Mouse (Mus musculus): Measurements from ENCODE around the gene S100a5. TPM values are rescaled to one million over a fixed set of nuclear protein-coding genes. Genes with fewer than 3 reads are reported as not detected.

Gene S100a5
- not detected for total RNA-seq (2023)

DNA sequence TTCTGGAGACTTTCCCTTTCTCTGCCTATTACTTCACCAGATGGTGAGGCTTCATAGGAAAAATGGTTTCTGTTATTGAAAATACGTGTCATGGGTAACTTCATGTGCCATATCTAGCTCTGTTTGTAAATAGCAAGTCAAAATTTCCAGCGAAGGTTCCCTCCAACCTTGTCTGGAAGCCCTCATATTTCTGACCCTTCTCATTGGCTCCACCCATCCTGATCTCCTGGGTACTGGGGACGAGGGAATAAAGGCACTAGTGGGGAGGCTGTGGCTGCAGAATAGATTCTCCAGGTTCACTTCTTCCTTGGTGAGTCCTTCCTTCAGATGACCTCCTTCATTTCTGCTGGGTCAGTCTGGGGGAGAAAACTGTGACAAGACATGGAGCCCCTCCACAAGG lies at the start of gene S100a5:
TSS of gene S100a5 (plus strand) at position 301 of the 400 bp plus-strand sequence.

GRCm38 (mm10) chr3:90560008-90560628 lies 48.2 kb upstream of the S100a5 start, which contains the start of gene S100a3:
Gene S100a3, plus strand, starts transcription at chr3:90560578.

GRCm38 (mm10) chr3:90589947-90590346 lies 18.4 kb upstream of the S100a5 start, which contains the start of gene S100a2:
Gene S100a2, plus strand, starts transcription at chr3:90590247.

GRCm38 (mm10) chr3:90601486-90602110 lies 6.7 kb upstream of the S100a5 start, which contains the start of gene Gm42674:
Gene Gm42674, plus strand, starts transcription at chr3:90601904.

DNA sequence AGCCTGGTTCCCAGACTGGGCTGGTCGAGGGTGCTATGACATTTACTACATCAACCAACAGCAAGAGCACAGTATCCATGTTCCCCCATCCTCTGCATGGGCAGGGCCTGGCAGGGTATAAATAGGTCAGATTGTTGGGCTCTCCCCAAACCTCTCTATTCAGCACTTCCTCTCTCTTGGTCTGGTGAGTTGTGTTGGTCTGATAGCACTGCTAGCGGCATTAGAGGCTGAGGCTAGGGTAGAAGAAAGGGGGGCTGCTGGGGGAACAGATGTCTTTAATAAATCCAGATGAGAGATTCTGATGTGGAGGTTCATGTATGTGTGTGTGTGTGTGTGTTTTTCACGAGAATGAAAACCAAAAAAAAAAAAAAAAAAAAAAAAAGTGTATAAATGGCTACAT lies 4.7 kb upstream of the S100a5 start, which contains the start of gene S100a4:
TSS of gene S100a4 (plus strand) at position 149 of the 400 bp plus-strand sequence.

DNA sequence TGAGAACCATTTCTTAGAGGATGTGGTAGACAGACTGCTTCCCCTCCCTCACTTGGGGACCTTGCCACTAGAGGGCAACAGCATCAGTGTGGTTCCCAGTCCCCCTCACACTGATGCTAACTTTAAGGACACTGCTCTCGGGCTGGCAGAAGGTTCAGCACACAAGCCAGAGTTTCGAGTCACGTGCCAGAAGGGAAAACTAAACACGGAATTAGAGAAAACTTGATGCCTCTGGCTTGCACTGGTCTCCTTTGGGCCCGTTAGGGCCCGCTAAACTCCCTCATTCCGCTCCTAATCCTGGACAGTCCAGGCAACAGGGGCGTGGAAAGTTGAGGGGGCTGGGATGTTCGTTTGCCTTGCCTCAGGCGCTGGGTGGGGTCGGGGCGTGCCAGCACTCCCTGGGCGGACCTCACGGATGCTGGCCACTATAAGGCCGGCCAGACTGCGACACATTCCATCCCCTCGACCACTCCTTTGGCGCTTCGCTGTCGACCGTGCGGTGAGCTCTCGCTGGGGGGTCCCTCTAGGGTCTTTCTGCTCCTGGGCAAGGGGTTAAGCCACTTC lies 4.5 kb downstream of the S100a5 start, which contains the start of gene S100a6:
TSS of gene S100a6 (plus strand) at position 155 of the 564 bp plus-strand sequence.

GRCm38 (mm10) chr3:90653717-90654116 lies 45.4 kb downstream of the S100a5 start, which contains the start of gene S100a7a:
Gene S100a7a, plus strand, starts transcription at chr3:90654017.

Other genes starting within 250 kb of the S100a5 start
- gene Slc27a3, start 218.6 kb upstream of the S100a5 start, total RNA-seq (2023): 1 to 10 TPM; 1.1 to 1.5 TPM
- 10 to 100 TPM; 35.1 to 39.0 TPM for gene Ints3, start 174.9 kb upstream of the S100a5 start, total RNA-seq (2023)
- under 1 TPM in 1 of 2 experiments, not detected in 1; 0.52 TPM for gene Npr1, start 142.7 kb upstream of the S100a5 start, total RNA-seq (2023)
- 10 to 100 TPM; 40.5 to 47.3 TPM for gene Ilf2, start 132.4 kb upstream of the S100a5 start, total RNA-seq (2023)
- 10 to 100 TPM; 42.2 to 43.7 TPM for gene Snapin, start 117.5 kb upstream of the S100a5 start, total RNA-seq (2023)
- 100 to 1,000 TPM; 112 to 113 TPM for gene Chtop, start 99.0 kb upstream of the S100a5 start, total RNA-seq (2023)
- 10 to 100 TPM; 24.1 to 24.6 TPM for gene S100a1, start 94.1 kb upstream of the S100a5 start, total RNA-seq (2023)
- 10 to 100 TPM; 36.8 to 37.4 TPM for gene S100a13, start 94.1 kb upstream of the S100a5 start, total RNA-seq (2023)
- under 1 TPM in 1 of 2 experiments, not detected in 1; 0.52 TPM for gene S100a14, start 81.7 kb upstream of the S100a5 start, total RNA-seq (2023)
- gene S100a16, start 71.3 kb upstream of the S100a5 start, total RNA-seq (2023): not detected
- gene S100a3, start 47.9 kb upstream of the S100a5 start, total RNA-seq (2023): 1 to 10 TPM in 1 of 2 experiments, not detected in 1; 1.0 TPM
- not detected for gene S100a2, start 18.3 kb upstream of the S100a5 start, total RNA-seq (2023)
- not detected for gene Gm42674, start 6.6 kb upstream of the S100a5 start, total RNA-seq (2023)
- 1,000 to 10,000 TPM; 1,255 to 1,377 TPM for gene S100a4, start 4.8 kb upstream of the S100a5 start, total RNA-seq (2023)
- 100 to 1,000 TPM; 672 to 834 TPM for gene S100a6, start 4.4 kb downstream of the S100a5 start, total RNA-seq (2023)
- not detected for gene S100a7a, start 45.5 kb downstream of the S100a5 start, total RNA-seq (2023)
- gene S100a8, start 60.5 kb downstream of the S100a5 start, total RNA-seq (2023): 10 to 100 TPM in 1 of 2 experiments, 1 to 10 TPM in 1; 9.4 to 13.9 TPM
- gene S100a9, start 87.2 kb downstream of the S100a5 start, total RNA-seq (2023): 10 to 100 TPM; 10.3 to 13.2 TPM
- not detected for gene Pglyrp4, start 118.4 kb downstream of the S100a5 start, total RNA-seq (2023)
- not detected for gene Gm5849, start 169.4 kb downstream of the S100a5 start, total RNA-seq (2023)

Data from monocyte, adult 59 days (primary cell).